Mouse (Mus musculus) intestine, postnatal 0 days (tissue): ENCODE data around the gene Gm45062. TPM values are rescaled to one million over a fixed set of nuclear protein-coding genes. Genes with fewer than 3 reads are reported as not detected.
"Not testable (repeated sequence)": the region's sequence is repeated elsewhere in the genome, so short reads cannot be mapped to it uniquely, and the experiment has no call there.

Experiments used
- ATAC-seq: fragments of 200-750 bp; cut with Nextera tagmentation; 2 replicates; pipeline ENCODE4 v1.8.0; 2017; ENCODE audit warnings: mild to moderate bottlenecking, moderate TSS enrichment, moderate library complexity
- H3K27ac ChIP-seq: fragments of 300-500 bp; sonication (generic); 2 replicates; pipeline ENCODE4 v1.5.1; 2014; ENCODE audit warnings: mild to moderate bottlenecking, low read depth, low read length, moderate library complexity
- H3K27me3 ChIP-seq: fragments of 300-500 bp; sonication (generic); replicated peaks from 2 replicates; pipeline ENCODE4 v1.6.1; 2014; ENCODE audit warnings: low read length, mixed read lengths; ENCODE audit not compliant: control insufficient read depth, insufficient read depth
- H3K36me3 ChIP-seq: fragments of 300-500 bp; sonication (generic); 2 replicates; pipeline ENCODE4 v1.6.1; 2014; ENCODE audit warnings: mild to moderate bottlenecking, moderate library complexity; ENCODE audit not compliant: control insufficient read depth, insufficient read depth
- H3K4me1 ChIP-seq: fragments of 300-500 bp; sonication (generic); replicated peaks from 2 replicates; pipeline ENCODE4 v1.6.1; 2014; ENCODE audit warnings: antibody characterized with exemption, low read length, mixed read lengths; ENCODE audit not compliant: control insufficient read depth, insufficient read depth
- H3K4me2 ChIP-seq: fragments of 300-500 bp; sonication (generic); replicated peaks from 2 replicates; pipeline ENCODE4 v1.6.1; 2014; ENCODE audit warnings: low read depth, mild to moderate bottlenecking, moderate library complexity
- H3K4me3 ChIP-seq: fragments of 300-500 bp; sonication (generic); 2 replicates; pipeline ENCODE4 v1.5.1; 2014; ENCODE audit warnings: low read depth, low read length
- H3K9ac ChIP-seq: fragments of 300-500 bp; sonication (generic); 2 replicates; pipeline ENCODE4 v1.6.1; 2014; ENCODE audit warnings: mild to moderate bottlenecking, low read depth, low read length
- H3K9me3 ChIP-seq: fragments of 300-500 bp; sonication (generic); 2 replicates; pipeline ENCODE4 v1.6.1; 2016; ENCODE audit warnings: mixed run types; ENCODE audit not compliant: control insufficient read depth
- CTCF ChIP-seq: sonication (generic); IDR thresholded peaks from 2 replicates; pipeline ENCODE4 v1.5.1; 2016; ENCODE audit warnings: low read depth, mild to moderate bottlenecking, control low read depth, antibody characterized with exemption, moderate library complexity
- WGBS: fragments of 180-500 bp; shearing (Covaris S2); extraction: QIAGEN DNeasy Blood & Tissue Kit; methylation state at CpG from one replicate; pipeline ENCODE4 v1.1.7; 2014; 5-methylcytosine and 5-hydroxymethylcytosine counted together
- polyA plus RNA-seq: library from polyadenylated mRNA; unstranded; fragments of >200 nt; fragmentation: Nextera tagmentation; extraction: Ambion mirVana; gene quantifications from 2 replicates; pipeline ENCODE4 v1.2.1, GENCODE M21; 2015

Gm45062 gene
- polyA plus RNA-seq, 1 experiment from 2014 or later: 0.30 TPM

DNA sequence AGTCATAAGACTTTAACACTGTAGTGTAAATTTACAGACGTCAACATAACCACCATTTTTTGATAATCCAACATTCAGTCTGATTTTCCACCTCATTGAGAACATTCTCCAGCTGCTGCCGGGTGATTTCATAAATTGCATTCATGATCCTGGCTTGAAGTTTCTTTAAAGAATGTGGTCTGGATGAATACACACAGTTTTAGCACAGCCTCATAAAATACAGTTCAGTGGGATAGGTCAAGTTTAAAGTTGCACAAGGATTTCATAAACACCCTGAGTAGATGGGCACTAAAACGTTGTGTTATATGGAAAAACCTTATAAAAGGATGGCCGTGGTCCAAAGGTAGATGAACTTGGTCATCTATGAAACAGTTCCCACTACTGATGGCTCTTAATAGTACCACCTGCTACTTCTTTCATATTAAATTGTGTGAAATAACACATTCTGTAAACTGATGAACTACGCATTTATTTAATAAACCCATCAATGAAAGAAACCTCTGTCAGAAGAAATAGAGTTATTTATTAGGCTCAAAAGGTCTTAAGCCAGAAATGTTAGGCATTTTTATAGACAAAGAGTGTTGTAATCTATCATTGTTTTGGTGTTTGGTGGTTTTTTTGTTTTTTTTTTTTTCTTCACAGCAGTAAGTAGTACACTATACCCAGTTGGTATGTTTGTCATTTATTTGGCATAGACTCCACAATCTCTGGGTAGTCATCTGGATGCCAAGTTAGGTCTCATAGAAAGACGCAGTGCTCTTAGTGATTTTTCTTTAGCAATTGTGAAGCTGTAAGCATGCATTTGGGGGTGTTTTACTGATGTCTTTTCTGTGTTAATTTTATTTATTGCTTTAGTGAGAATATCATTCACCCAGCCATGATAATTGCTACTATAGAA lies 48.9 kb downstream of the Gm45062 start:
- 80% methylated on average over 6 of the region's 6 CpGs for WGBS

GRCm38 (mm10) chr6:8312554-8312953 lies 53.3 kb downstream of the Gm45062 start:
- no peak for TF ChIP-seq CTCF
- no peak overlapping the region for H3K9ac ChIP-seq
- H3K4me3 ChIP-seq: no peak overlapping the region
- H3K36me3 ChIP-seq: no peaks in the 10 kb centered on the region
- 87% methylated on average over 2 of the region's 2 CpGs for whole genome bisulfite sequencing
- H3K27ac ChIP-seq: no peak overlapping the region
- H3K27me3 ChIP-seq: no peaks in the 10 kb centered on the region
- H3K4me1 ChIP-seq: no peaks in the 10 kb centered on the region
- H3K9me3 ChIP-seq: no peaks in the 10 kb centered on the region
- ATAC-seq: no peak
- no peak overlapping the region for H3K4me2 ChIP-seq

More for the DNA sequence above, 48.9 kb downstream of the Gm45062 start:
- TF ChIP-seq CTCF: no peak
- ATAC-seq: no peak
- Histone ChIP-seq H3K4me3 (no peak overlapping the region), H3K9me3 (no peaks in the 10 kb centered on the region), H3K27me3 (no peaks in the 10 kb centered on the region), H3K4me1 (no peaks in the 10 kb centered on the region), H3K36me3 (no peaks in the 10 kb centered on the region), H3K27ac (no peak overlapping the region), H3K4me2 (no peak overlapping the region), H3K9ac (no peak overlapping the region)

GRCm38 (mm10) chr6:8316201-8316600 lies 57.0 kb downstream of the Gm45062 start:
- TF ChIP-seq CTCF: no peak
- H3K27me3 ChIP-seq: no peaks in the 10 kb centered on the region
- no peak overlapping the region for H3K4me2 ChIP-seq
- no peak overlapping the region for H3K4me3 ChIP-seq
- H3K27ac ChIP-seq: no peak overlapping the region
- no peaks in the 10 kb centered on the region for H3K36me3 ChIP-seq
- H3K9me3 ChIP-seq: no peaks in the 10 kb centered on the region
- H3K4me1 ChIP-seq: no peaks in the 10 kb centered on the region
- H3K9ac ChIP-seq: no peak overlapping the region
- ATAC-seq: no peak

- Histone ChIP-seq H3K9me3 (no peaks in the 10 kb centered on the region), H3K4me3 (no peak overlapping the region), H3K27me3 (no peaks in the 10 kb centered on the region), H3K36me3 (no peaks in the 10 kb centered on the region), H3K4me2 (no peak overlapping the region), H3K9ac (no peak overlapping the region), H3K27ac (no peak overlapping the region), H3K4me1 (no peaks in the 10 kb centered on the region)
- TF ChIP-seq CTCF: no peak
- ATAC-seq: no peak
- 80% methylated on average over 2 of the region's 2 CpGs for WGBS
Measured at GRCm38 (mm10) chr6:8319591-8319990, 60.3 kb downstream of the Gm45062 start.

DNA sequence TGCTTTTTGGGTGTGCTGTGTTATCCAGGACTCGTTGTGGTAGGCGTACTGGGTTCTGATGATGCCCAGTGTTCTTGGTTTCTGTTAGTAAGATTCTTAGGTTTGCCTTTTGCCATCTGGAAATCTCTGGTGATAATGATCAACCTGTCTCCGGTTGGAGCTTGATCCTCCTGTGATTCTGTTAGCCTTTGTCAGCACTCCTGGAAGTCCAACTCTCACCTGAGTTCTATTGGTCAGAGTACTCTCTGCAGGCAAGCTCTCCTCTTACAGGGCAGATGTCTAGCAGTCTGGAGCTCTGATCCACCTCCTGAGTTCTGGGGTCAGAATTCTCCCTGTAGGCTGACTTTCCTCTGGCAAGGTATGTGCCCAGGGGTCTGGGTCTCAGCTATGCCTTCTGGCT lies 72.2 kb downstream of the Gm45062 start:
- H3K4me1 ChIP-seq, H3K9me3 ChIP-seq, H3K4me2 ChIP-seq, H3K27ac ChIP-seq, H3K27me3 ChIP-seq, H3K9ac ChIP-seq, H3K36me3 ChIP-seq, H3K4me3 ChIP-seq, ATAC-seq: not testable (repeated sequence)
- WGBS: 90% methylated on average over 3 of the region's 3 CpGs

GRCm38 (mm10) chr6:8333380-8333779 lies 74.1 kb downstream of the Gm45062 start:
- Histone ChIP-seq H3K4me3 (no peak overlapping the region), H3K36me3 (no peaks in the 10 kb centered on the region), H3K4me2 (no peak overlapping the region), H3K9me3 (no peaks in the 10 kb centered on the region), H3K9ac (no peak overlapping the region), H3K27ac (no peak overlapping the region), H3K27me3 (no peaks in the 10 kb centered on the region), H3K4me1 (no peaks in the 10 kb centered on the region)
- TF ChIP-seq CTCF: no peak
- ATAC-seq: no peak
- WGBS: 100% methylated on average over 1 of the region's 1 CpGs
